Mouse (Mus musculus) embryonic stem cell, embryonic (primary cell): ENCODE measurements around the gene Gns.

ENCODE experiments used
- CTCF ChIA-PET, 4 experiments: fragments of 300-600 bp in 2 of 4; fragments of 350-600 bp in 2 of 4; sonication (Branson Sonifier 250); formaldehyde crosslinking; loops; one replicate each; lab custom pipeline; 2022; ENCODE audit warnings: inconsistent platforms in 2 of 4; lab: Charles Lee
- POLR2A ChIA-PET, 4 experiments: fragments of 300-600 bp in 2 of 4; fragments of 350-600 bp in 2 of 4; sonication (Branson Sonifier 250); formaldehyde crosslinking; loops; one replicate each; lab custom pipeline; 2022; ENCODE audit warnings: antibody characterized with exemption in 4 of 4, inconsistent platforms in 1 of 4; lab: Charles Lee

The Gns gene

DNA sequence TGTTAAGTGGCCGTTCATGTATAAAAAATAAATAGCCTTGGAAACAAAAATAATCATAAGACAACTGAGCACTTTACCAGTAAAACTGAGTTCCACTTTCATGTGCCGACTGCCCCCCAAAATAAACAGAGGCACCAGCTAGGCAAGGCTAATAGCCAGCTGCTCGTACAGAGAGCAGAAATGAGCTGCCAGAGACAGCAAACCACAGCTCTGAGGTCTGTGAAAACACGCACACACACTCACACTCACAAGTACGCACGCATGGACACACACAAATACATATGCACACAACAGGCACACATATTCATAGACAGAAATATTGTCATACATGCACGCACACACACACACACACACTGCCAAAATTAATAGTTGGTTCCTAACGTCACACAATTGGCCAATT lies 64.7 kb downstream of the Gns start:
- ChIA-PET CTCF (interaction anchor here in 3 of 4 experiments (0.7 to 3.4 kb wide), 3 partner anchors 17 to 68 kb away, joined by 3 to 42 read pairs (median 3); no protein-coding TSS in a partner anchor), POLR2A (interaction anchor here in 3 of 4 experiments (0.6 to 1.4 kb wide), 9 partner anchors 9 to 351 kb away, joined by 3 to 4 read pairs (median 3); no protein-coding TSS in a partner anchor)

DNA sequence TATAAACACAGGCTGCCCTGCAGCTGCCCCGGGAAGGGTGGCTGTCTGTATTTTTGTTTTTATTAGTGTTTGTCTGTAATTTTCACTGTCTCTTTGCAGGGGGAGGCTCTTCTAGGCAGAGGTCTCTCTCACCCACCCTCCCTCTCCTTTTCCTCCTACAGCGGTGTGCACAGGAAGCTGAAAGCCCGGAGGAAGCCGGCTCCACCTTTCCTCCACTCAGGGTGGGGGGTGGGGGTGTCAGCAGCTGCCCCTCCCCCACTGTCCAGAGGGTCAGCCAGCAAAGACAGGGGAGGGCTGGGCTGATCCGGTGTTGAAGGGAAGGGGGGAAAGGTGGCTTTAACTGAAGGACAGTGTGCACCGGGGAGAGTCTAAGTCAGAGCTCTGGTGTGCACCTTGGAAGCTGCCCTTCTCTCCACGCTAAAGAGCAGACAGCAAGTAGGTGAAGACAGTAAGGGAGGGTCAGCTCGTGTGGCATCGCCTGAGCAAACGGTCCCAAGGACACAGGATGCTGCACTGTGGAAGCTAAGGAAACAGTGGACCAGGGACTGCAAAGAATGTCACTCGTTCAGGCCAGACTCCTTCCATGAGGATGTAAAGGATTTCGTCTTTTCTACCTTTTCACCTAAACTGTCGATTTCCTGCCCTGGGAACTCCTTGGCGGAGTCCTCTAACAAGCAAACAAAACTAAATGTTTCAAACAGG lies 65.2 kb downstream of the Gns start:
- CTCF ChIA-PET = interaction anchor here in 2 of 4 experiments (0.7 to 0.8 kb wide), 2 partner anchors 17 to 68 kb away, joined by 3 read pairs; no protein-coding TSS in a partner anchor
- POLR2A ChIA-PET = interaction anchor here in 3 of 4 experiments (0.6 to 1.4 kb wide), 10 partner anchors 19 to 352 kb away, joined by 3 to 4 read pairs (median 3); no protein-coding TSS in a partner anchor

DNA sequence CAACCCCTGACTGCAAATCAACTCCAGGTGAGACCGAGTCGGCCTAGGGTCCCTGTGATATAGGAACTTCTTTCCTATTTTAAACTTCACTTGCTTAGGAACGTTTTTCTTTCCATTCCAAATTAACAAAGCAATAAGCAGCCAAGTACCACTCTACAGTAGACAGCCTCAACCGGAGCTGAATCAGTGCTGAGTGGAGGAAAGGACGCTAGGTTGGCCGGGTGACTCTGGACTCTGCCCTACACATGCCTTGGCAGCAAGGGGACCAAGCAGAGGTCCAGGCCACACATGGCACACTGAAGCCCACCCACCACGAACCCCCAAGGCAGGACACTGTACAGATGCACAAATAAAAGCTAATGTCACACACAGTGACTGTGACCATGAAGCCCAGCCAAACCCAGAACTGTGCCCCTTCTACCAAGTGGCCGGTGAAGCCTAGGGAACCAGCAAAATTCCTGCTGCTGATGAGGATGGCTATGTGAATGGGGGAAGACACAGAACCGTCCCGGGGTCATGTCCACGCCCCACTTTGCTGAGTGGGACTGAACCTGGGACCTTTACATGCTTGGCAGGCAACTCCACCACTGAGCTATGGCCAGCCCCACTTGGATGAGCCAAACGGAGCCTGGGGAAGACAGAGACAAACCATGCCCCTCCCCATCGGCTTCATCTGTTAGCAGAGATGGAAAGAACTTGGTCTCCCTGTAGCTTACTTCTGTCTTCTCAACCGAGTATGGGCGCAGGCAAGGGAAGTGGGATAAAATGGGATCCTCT lies 66.1 kb downstream of the Gns start:
- ChIA-PET CTCF (no interaction called here), POLR2A (interaction anchor here in 3 of 4 experiments (0.7 to 1.4 kb wide), 5 partner anchors 20 to 65 kb away, joined by 3 to 4 read pairs (median 3); no protein-coding TSS in a partner anchor)

DNA sequence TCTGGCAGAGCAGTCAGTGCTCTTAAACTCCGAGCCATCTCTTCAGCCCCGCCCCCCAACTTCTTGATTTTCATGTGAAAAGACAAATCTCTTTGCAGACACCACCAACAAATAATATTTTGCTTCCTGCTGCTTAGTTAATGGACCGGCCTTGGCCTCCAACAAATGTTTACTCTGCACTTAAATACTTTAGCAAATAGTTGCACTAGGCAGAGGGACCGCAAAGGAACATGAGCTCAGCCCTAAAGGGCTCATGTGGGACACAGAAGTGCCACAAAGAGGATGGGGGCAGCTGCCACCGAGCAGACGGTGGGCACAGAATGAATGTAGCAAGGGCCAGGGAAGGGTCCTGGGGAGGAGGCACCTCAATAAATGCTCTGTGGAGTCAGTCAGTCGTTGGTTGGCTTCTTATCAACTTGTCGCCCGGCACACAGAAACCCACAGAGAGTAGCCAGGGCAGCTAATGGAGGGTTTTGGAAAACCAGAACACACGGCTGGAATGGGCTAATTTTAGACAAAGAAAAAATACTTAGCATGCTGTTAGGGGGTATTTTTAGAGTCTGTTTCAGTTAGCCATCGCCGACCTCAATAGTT lies 67.2 kb downstream of the Gns start:
- CTCF ChIA-PET = interaction anchor here in 1 of 4 experiments (1.4 kb wide), 1 partner anchor 12 kb away, joined by 4 read pairs; no protein-coding TSS in a partner anchor
- POLR2A ChIA-PET = interaction anchor here in 1 of 4 experiments (1.4 to 1.5 kb wide), 2 partner anchors 12 to 23 kb away, joined by 3 to 4 read pairs; no protein-coding TSS in a partner anchor

DNA sequence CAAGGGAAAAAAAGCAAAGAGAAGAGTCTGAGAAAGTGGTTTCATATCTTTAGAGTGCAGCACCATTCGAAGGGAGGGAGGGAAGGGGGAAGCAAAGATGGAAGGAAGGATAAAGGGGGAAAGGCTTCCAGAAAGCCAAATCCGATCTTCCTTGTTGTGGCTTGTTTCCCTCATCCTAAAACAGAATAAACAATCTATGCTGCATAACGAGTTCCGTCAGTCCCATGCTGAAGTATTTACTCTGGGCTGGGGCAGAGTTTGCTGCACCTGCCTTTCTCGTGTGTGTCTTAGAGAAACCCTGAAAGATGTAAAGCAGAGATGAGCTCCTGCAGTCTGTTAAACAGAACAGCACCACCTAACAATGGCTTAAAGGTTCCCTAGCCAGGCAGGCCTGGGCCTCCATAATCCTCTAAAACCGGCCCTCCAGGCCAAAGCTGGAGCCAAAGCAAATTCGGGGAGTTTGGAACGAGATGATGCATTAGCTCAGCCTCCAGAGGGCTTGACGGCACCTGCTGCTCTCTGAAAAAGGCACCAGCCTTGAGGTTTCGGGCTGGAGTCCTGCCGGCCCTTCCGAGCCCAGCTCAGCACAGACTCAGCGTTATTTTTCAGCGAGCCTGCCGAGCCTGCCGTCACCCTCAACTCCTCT lies 67.9 kb downstream of the Gns start:
- CTCF ChIA-PET = interaction anchor here in 2 of 4 experiments (0.6 to 1.4 kb wide), 2 partner anchors 13 kb away, joined by 4 to 6 read pairs; no protein-coding TSS in a partner anchor
- POLR2A ChIA-PET = interaction anchor here in 1 of 4 experiments (1.4 to 1.5 kb wide), 3 partner anchors 12 to 30 kb away, joined by 3 to 4 read pairs (median 3); no protein-coding TSS in a partner anchor

DNA sequence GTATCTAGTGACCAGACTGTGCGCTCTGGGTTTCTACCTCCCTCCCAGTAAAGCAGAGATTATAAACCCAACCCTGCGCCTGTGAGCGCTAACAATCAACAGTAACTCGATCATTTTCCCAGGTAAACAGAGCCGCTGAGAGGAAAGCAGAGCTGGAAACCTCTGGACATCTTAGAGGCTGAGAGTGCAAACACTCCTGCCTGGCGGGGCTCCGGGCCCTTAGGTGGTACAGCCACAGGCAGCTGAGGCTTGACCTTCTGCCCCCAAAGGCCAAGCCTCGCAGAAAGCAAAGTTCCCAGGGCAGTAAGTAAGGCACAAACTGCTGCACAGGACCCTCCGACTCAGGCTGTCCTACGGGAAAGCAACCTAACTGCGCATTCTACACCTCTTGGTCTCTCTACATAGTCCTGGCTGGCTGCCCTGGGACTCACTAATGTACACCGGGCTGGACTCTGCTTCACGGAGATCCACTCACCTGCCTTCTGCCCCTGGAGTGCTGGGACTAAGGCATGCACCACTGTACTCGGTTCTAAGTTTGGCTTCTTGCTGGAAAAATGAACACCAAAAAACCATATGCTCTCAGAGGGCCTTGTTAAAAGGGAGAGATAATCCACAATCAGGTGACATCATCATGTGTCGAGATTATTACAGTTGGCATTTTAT lies 69.7 kb downstream of the Gns start:
- ChIA-PET POLR2A (interaction anchor here in 1 of 4 experiments (0.9 kb wide), 1 partner anchor 66 kb away, joined by 3 read pairs; no protein-coding TSS in a partner anchor), CTCF (interaction anchor here in 2 of 4 experiments (0.8 to 1.0 kb wide), 2 partner anchors 48 to 61 kb away, joined by 3 to 24 read pairs; no protein-coding TSS in a partner anchor)

DNA sequence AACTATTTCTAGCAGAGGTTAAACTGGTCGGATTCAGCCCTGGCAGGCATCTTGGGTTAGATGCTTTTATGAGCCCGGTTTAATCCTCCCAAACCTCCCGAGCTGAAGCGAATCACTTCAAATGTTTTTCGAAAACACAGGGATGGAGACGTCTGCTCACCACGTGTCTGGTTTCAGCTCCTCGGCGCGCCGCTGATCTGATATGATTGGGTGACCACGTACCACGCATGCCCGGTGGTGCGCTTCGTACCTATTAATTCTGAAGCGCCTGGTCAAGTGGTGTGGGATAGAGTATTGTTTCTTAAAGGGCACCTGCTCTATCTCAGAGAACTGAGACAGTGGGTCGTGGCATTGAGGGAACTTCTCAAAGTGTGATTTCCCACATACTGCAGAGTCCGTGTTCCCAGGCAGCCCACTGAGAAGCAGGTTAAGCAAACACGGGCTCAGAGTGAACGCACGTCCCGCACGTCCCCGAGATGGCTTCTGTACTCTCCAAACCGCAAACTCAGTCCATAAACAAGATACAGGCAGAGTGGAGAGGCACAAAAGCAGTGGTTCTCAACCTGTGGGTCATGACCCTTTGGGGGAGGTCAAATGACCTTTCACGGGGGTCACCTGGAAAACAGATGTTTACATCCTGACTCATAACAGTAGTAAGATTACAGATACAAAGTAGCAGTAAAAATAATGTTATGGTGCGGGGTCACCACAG lies 70.8 kb downstream of the Gns start:
- POLR2A ChIA-PET = interaction anchor here in 2 of 4 experiments (0.6 to 1.8 kb wide), 2 partner anchors 8 to 64 kb away, joined by 3 to 5 read pairs; no protein-coding TSS in a partner anchor
- CTCF ChIA-PET = interaction anchor here in 1 of 4 experiments (1.0 kb wide), 1 partner anchor 8 kb away, joined by 3 read pairs; no protein-coding TSS in a partner anchor

DNA sequence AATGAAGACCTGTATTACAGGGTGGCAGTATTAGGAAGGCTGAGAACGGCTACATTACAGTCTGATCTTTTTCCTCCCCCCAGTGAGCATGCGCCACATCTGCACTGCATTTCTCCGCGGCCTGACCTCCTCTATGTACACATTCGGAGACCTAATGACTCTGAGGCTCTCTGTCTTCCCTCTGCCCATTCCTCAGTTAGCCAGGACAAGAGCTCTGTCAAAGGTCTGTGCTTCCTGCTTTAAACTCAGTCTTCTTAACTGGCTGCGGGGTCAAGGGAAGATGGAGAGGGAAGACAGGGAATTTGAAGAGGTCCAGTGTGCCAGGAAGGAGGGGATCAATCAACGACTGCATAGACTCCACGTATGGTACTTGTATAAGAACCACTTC lies 71.4 kb downstream of the Gns start:
- ChIA-PET CTCF (no interaction called here), POLR2A (interaction anchor here in 1 of 4 experiments (1.8 kb wide), 1 partner anchor 8 kb away, joined by 5 read pairs; no protein-coding TSS in a partner anchor)

DNA sequence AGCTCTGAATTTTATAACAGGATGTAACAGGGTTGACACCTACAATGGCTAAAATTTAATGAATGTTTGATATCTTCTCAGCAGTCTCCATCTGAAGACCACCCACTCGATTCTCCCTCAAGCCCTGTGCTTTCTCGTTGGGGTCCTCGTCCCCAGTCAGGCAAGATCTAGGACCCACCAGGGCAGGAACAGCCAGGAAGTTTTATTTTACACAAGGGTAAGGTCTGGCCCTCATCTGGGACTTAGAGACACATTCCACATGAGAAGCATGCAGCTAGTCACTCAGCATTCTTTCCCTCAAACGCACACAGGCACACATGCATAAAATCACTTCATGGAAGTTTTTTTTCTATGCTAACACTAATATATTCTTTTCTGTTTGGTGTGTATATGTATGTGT lies 71.8 kb downstream of the Gns start:
- ChIA-PET CTCF (interaction anchor here in 1 of 4 experiments (0.6 kb wide), 1 partner anchor 20 kb away, joined by 3 read pairs; no protein-coding TSS in a partner anchor), POLR2A (interaction anchor here in 1 of 4 experiments (1.8 kb wide), 1 partner anchor 9 kb away, joined by 5 read pairs; no protein-coding TSS in a partner anchor)

DNA sequence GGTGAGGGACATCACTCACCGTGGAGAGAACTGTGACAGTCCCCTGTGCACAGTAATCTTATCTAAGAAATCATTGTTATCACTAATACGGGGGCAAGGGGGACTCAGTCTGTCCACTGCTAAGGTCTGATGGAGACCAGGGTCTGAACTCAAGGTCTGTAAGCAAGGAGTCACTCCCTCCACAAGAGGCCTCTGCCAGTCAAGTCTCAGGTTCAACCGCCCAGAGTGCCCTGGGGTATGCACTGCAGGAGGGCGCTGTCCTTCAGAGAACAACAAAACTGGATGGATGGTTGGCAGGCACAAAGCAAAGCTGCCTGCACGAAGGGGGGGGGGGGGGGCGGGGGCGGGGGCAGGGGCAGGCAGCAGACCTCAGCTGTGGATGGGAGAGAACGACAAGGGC lies 73.2 kb downstream of the Gns start:
- POLR2A ChIA-PET = no interaction called here

DNA sequence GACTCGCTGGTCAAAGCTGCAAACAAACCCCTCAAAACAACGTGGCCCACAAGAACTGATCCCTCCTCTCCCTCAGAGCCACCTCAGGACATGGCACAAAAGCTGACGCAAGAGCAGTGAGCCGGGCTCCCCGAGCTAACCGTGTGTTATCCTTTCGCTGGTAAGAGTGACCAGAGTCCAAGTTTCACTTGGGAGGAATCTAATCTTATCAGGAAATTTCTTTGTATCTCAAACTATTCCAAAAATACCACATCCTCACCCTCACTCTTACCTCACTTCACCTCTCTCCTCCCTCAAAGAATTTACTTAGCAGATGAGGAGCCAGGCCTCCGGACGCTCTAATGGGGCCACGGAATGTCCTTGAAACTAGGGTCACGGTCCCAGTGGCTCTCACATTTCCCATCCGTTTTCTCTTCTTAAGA lies 74.4 kb downstream of the Gns start:
- CTCF ChIA-PET = interaction anchor here in 2 of 4 experiments (0.6 to 0.8 kb wide), 3 partner anchors 30 to 1144 kb away, joined by 3 to 4 read pairs (median 4); no protein-coding TSS in a partner anchor
- POLR2A ChIA-PET = interaction anchor here in 2 of 4 experiments (0.7 to 0.9 kb wide), 3 partner anchors 11 to 37 kb away, joined by 3 to 5 read pairs (median 3); partner anchors contain the start of gene Rassf3 (in 1 of the 2)

More for the DNA sequence above, 73.2 kb downstream of the Gns start:
- CTCF ChIA-PET = no interaction called here

DNA sequence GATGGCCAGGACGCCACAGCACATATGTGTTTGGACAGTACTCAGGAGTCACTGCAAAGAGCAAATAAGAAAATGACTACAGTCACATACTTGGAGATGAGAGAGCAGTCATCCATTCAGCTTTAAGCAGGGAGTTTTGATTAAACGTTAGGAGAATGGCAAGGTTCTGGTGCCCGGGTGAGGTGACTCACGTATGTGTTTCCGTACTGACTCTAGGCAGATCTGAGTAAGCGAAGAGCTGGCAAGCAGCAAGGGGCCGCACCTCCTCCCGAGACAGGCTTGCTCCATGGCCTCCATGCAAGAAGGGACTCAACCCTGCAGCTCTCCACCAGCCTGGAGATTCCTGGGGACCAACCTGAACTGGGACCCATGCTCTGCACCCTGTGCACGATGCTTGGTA lies 78.9 kb downstream of the Gns start:
- CTCF ChIA-PET = interaction anchor here (0.6 to 2.1 kb wide), 4 partner anchors 16 to 34 kb away, joined by 3 to 9 read pairs (median 5); no protein-coding TSS in a partner anchor
- POLR2A ChIA-PET = interaction anchor here in 1 of 4 experiments (0.5 kb wide), 1 partner anchor 18 kb away, joined by 5 read pairs; no protein-coding TSS in a partner anchor

DNA sequence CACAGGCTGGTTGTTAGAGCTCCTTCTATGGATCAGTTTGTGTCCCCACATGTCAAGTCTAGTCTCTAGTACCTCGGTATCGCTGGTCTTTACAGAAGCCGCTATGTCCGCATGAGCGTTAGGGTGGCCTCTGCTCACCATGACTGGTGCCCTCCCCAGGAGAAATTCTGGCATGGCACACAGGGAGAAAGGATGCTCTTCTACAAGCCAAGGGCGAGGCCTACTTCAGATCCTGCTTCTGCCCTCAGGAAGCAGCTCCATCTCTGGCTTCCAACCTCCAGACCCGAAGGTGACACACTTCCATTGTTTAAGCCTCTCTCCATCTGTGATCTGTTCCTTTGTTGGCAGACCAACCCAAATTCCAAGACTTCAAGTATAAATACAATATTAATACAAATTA lies 79.3 kb downstream of the Gns start:
- ChIA-PET CTCF (interaction anchor here in 3 of 4 experiments (0.6 to 2.1 kb wide), 4 partner anchors 17 to 107 kb away, joined by 6 to 9 read pairs (median 7); no protein-coding TSS in a partner anchor), POLR2A (interaction anchor here in 3 of 4 experiments (0.5 to 0.6 kb wide), 5 partner anchors 11 to 134 kb away, joined by 3 to 7 read pairs (median 3); no protein-coding TSS in a partner anchor)

DNA sequence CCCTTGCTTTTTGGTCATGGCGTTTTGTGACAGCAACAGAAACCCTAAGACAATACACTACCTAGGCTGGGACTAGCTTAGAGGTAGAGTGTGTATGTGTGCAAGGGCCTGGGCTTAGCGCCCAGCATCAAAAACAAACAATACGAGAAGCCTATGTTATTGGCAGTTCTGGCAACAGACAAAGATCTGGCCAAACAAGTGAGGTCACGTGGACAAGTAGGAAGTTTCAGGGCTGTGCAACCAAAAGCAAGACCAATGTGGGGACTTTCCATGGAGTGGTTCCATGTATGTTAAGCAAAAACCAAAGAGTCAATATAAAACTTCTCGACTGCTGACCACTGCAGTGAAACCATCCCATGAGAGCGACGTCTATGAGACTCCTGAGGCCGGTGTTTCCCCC lies 80.9 kb downstream of the Gns start:
- POLR2A ChIA-PET = interaction anchor here in 1 of 4 experiments (1.0 kb wide), 1 partner anchor 10 kb away, joined by 3 read pairs; no protein-coding TSS in a partner anchor
- CTCF ChIA-PET = no interaction called here
